Mouse (Mus musculus) spleen, postnatal 10 days (tissue): ENCODE measurements around the gene Gfpt2.
"Not testable (repeated sequence)": the region's sequence is repeated elsewhere in the genome, so short reads cannot be mapped to it uniquely, and the experiment has no call there.

ENCODE experiments used
- DNase-seq, 2 experiments: peaks; one replicate each; pipeline ENCODE4 v3.0.0; 2021 to 2022; ENCODE audit warnings: low spot score in 2 of 2

The Gfpt2 gene

GRCm38 (mm10) chr11:49793619-49794341, at the start of gene Gfpt2:
Gene Gfpt2, plus strand, starts transcription at chr11:49794178.
- peak in 1 of 2 experiments; percentile 28 for DNase-seq

GRCm38 (mm10) chr11:49744981-49745380, 49.0 kb upstream of the Gfpt2 start:
- DNase-seq: no peak

- DNase-seq: no peak
These were observed 48.1 kb upstream of the Gfpt2 start for GRCm38 (mm10) chr11:49745839-49746238.

GRCm38 (mm10) chr11:49746756-49747155, 47.2 kb upstream of the Gfpt2 start:
- DNase-seq: no peak

- DNase-seq: no peak
These were observed 38.9 kb upstream of the Gfpt2 start for GRCm38 (mm10) chr11:49754958-49755665.

- no peak for DNase-seq
These were observed 35.9 kb upstream of the Gfpt2 start for GRCm38 (mm10) chr11:49758096-49758495.

GRCm38 (mm10) chr11:49761130-49761529, 32.8 kb upstream of the Gfpt2 start:
- DNase-seq: no peak

- DNase-seq: no peak
These were observed 30.4 kb upstream of the Gfpt2 start for GRCm38 (mm10) chr11:49763555-49763954.

- DNase-seq: no peak
These were observed 30.0 kb upstream of the Gfpt2 start for GRCm38 (mm10) chr11:49764023-49764422.

- peak in 1 of 2 experiments; percentile 35 for DNase-seq
These were observed 29.2 kb upstream of the Gfpt2 start for GRCm38 (mm10) chr11:49764639-49765299.

- no peak for DNase-seq
These were observed 28.4 kb upstream of the Gfpt2 start for GRCm38 (mm10) chr11:49765377-49766136.

- DNase-seq: no peak
These were observed 27.9 kb upstream of the Gfpt2 start for GRCm38 (mm10) chr11:49766137-49766411.

GRCm38 (mm10) chr11:49767497-49767896, 26.5 kb upstream of the Gfpt2 start:
- not testable (repeated sequence) for DNase-seq

GRCm38 (mm10) chr11:49768781-49769180, 25.2 kb upstream of the Gfpt2 start:
- DNase-seq: no peak

GRCm38 (mm10) chr11:49770676-49771550, 23.1 kb upstream of the Gfpt2 start:
- DNase-seq: no peak

GRCm38 (mm10) chr11:49772251-49772650, 21.7 kb upstream of the Gfpt2 start:
- DNase-seq: peak in 1 of 2 experiments; percentile 37

GRCm38 (mm10) chr11:49774894-49775293, 19.1 kb upstream of the Gfpt2 start:
- no peak for DNase-seq

- no peak for DNase-seq
These were observed 15.1 kb upstream of the Gfpt2 start for GRCm38 (mm10) chr11:49778844-49779243.

GRCm38 (mm10) chr11:49780161-49780817, 13.7 kb upstream of the Gfpt2 start:
- DNase-seq: no peak

- no peak for DNase-seq
These were observed 12.1 kb upstream of the Gfpt2 start for GRCm38 (mm10) chr11:49781833-49782399.
